Mouse (Mus musculus): ENCODE measurements around the gene Dpep1. TPM values are rescaled to one million over a fixed set of nuclear protein-coding genes. Genes with fewer than 3 reads are reported as not detected.

The Dpep1 gene
- polyA plus RNA-seq, 1 experiment from 2014 or later, result 3.3 TPM

DNA sequence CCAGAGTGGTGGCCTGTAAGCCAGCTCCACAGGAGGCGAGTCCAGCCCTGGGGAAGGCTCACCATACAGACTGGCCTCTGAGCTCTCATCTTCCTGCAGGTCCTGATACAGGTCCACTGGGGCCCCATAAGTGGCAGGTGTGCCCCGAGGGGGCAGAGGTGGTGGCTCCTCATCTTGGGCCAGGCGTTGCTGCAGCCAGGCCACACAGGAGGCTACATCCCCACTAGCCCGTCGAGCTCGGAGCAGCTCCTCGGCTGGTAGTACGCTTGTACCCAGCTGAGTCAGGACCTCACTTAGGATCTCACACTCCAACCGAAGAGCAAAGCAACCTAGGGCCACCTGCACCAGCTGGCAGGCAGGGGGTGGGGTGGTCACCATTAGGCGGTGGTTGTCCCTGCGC lies 47.7 kb downstream of the Dpep1 start:
- peaks cover 19% of the 10 kb centered on the region for H3K36me3 ChIP-seq
- peaks cover 12% of the 10 kb centered on the region for H3K4me1 ChIP-seq
- H3K27ac ChIP-seq (replicated peaks), result no peak overlapping the region
- H3K27me3 ChIP-seq (replicated peaks), result peaks cover 51% of the 10 kb centered on the region
- H3K9me3 ChIP-seq, result no peaks in the 10 kb centered on the region
- H3K9ac ChIP-seq, result no peak overlapping the region
- H3K4me3 ChIP-seq, result no peak overlapping the region
- ATAC-seq (ENCODE audit: extremely low read depth, insufficient number of reproducible peaks, low FRiP score, low TSS enrichment), result no peak
- no peak overlapping the region for H3K4me2 ChIP-seq
- WGBS, result 73% methylated on average over 11 of the region's 11 CpGs

DNA sequence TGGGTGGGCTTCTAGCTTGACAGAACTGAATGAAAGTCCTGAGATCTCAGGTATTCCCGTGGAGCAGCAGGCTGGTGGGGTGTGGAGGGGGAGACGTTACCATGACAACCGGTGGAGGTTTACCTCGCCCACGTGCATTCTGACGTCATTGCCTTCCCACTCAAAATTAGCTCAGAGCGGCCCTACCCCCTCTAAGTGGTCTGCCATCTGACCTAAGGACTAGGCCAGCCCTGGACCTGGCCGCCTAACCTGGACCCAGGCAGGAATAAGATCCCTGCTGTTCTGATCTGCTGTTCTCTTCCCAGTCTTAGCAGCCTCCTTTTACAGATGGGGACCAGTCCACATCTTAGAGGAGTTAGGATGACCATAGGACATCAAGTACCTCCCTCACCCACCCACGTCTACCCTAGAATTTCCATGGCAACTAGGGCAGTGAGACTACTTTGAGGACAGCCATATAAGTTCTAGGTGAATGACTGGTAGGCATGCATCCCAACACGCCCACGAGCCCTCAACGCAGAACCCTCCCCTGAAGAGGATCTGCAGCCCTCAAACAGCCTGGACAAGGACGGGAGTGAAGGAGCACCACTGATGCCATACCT lies 49.0 kb downstream of the Dpep1 start:
- peaks cover 12% of the 10 kb centered on the region for H3K4me1 ChIP-seq
- H3K4me3 ChIP-seq, result peak overlapping the region; percentile 68
- peak overlapping the region; percentile 95 for H3K4me2 ChIP-seq
- peak overlapping the region; percentile 81 for H3K9ac ChIP-seq
- no peaks in the 10 kb centered on the region for H3K9me3 ChIP-seq
- WGBS, result 33% methylated on average over 13 of the region's 13 CpGs
- ATAC-seq (ENCODE audit: extremely low read depth, insufficient number of reproducible peaks, low FRiP score, low TSS enrichment), result no peak
- no peak overlapping the region for H3K27ac ChIP-seq (replicated peaks)
- H3K27me3 ChIP-seq (replicated peaks), result peaks cover 51% of the 10 kb centered on the region
- H3K36me3 ChIP-seq, result peaks cover 7% of the 10 kb centered on the region

DNA sequence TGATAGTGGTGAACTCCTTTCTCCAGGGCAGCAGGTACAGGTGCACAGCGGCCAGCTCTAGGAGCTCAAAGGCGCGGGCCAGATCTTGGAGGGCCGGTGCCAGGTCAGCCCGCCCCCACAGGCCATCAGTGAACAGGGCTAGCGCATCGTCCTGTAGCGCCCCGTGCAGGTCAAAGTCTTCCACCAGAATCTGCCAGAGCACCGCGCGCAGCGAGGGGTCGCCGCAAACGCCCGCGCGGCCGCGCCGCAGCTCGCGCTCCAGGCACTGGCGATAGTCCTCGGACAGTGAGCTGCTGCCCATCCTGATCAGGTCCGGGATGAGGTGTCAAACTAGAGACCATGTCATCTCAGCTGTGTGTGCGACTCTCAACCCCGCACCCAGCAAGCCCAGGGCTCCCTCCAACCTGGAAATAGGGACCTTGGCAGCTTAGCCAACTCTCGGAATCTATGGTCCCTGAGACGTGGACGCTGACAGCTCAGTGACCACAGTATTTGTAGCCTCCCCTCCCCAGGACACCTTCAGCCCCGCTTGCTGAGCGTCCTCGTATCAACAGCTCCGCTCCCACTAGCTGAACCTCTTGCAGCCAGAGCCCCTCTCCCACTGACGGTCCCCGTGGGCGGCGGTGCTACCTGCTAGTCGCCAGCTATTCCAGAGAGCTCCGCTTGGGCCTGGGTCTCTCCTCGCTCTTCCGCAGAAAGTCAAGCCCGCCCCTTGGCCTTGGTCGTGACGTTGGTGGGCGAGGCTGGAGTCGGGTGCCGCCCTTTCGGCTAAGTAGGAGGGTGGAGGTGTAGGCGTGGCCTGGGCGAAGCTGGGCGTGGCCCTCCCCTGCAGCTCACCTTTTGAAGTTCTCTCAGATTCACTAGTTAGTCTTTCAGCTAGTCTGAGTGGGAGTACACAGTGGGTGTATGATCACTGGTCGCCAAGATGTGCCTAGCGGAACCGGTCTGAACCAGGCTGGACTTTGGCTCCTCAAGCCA lies 49.8 kb downstream of the Dpep1 start, which contains the start of gene Spata2l:
Gene Spata2l, minus strand, starts transcription at position 714 of the 978 bp plus-strand sequence.
- 2% methylated on average over 57 of the region's 57 CpGs for WGBS
- no peaks in the 10 kb centered on the region for H3K9me3 ChIP-seq
- peak within 1 kb of the TSS; percentile 68 for H3K4me3 ChIP-seq
- peak within 1 kb of the TSS; percentile 81 for H3K9ac ChIP-seq
- peaks cover 12% of the 10 kb centered on the region for H3K4me1 ChIP-seq
- ATAC-seq (ENCODE audit: extremely low read depth, insufficient number of reproducible peaks, low FRiP score, low TSS enrichment), result peak; percentile 83
- peaks cover 51% of the 10 kb centered on the region for H3K27me3 ChIP-seq (replicated peaks)
- H3K27ac ChIP-seq (replicated peaks), result no peak within 1 kb of the TSS
- H3K36me3 ChIP-seq, result 0 out of 2 replicates have a peak, but pooled peaks cover 3% of the 10 kb centered on the region
- H3K4me2 ChIP-seq, result peak within 1 kb of the TSS; percentile 95

DNA sequence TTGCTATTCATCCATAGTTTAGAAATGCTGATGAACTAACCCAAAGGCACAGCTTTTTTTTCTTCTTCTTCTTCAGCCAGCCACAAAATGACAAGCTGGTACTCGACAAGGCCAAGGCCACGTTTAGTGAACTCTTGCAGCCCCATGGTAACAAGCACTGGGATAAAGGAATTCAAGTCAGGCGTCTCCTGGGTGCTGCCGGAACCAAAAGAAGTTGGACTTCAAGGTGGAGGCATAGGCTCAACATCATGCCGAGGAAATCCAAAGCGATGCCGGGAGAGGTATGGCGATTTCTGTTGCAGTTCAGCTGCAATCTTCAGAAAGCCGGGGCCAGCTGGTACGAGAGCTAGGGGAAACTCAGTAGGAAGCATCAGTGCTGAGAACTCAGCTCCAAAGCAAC lies 53.4 kb downstream of the Dpep1 start:
- no peak overlapping the region for H3K9ac ChIP-seq
- peaks cover 12% of the 10 kb centered on the region for H3K4me1 ChIP-seq
- H3K4me3 ChIP-seq, result no peak overlapping the region
- H3K4me2 ChIP-seq, result no peak overlapping the region
- no peak overlapping the region for H3K27ac ChIP-seq (replicated peaks)
- no peaks in the 10 kb centered on the region for H3K9me3 ChIP-seq
- H3K27me3 ChIP-seq (replicated peaks), result peaks cover 30% of the 10 kb centered on the region
- no peak for ATAC-seq (ENCODE audit: extremely low read depth, insufficient number of reproducible peaks, low FRiP score, low TSS enrichment)
- H3K36me3 ChIP-seq, result peaks cover 28% of the 10 kb centered on the region
- WGBS, result 83% methylated on average over 10 of the region's 10 CpGs

DNA sequence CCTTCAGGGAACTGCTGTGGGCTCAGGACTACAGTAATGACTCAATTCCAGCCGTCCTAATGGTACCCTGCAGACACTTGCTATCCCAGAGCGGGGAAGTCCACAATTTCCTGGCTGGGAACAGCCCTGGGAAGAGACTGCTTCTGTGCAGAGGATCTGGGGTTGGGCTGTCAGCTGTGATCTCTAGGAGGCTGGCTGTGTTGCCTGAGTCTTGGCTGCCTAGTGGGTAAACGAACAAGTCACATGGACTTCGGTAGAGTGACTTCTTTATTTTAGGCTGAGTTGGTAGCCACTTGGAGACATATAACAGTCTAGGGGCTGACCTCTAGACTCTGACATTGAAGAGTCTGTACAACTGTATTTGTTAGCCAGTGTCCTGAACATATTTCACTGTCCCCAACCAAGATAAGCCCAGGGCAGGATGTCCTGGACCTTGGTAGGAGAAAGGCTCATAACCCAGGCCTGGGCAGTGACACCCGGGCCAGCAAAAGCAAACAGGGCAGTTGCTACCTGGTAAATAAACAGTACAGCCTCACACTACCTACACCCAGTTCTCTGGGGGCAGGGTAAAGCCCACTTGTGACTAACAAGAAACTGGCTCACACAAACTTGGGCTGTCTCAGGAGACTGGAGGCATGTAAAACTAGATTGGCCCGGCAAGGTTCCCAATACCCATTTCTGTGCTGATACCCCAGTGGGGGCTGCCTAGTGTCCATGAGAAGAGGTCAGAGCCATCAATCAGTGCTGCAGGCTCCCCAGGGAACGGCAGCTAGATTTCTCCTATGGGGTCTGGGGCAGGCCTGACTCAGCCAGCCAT lies 56.3 kb downstream of the Dpep1 start:
- H3K9me3 ChIP-seq, result no peaks in the 10 kb centered on the region
- no peak overlapping the region for H3K9ac ChIP-seq
- no peak overlapping the region for H3K27ac ChIP-seq (replicated peaks)
- H3K27me3 ChIP-seq (replicated peaks), result peaks cover 4% of the 10 kb centered on the region
- H3K4me3 ChIP-seq, result no peak overlapping the region
- no peak overlapping the region for H3K4me2 ChIP-seq
- H3K4me1 ChIP-seq, result no peaks in the 10 kb centered on the region
- H3K36me3 ChIP-seq, result peaks cover 57% of the 10 kb centered on the region
- WGBS, result 80% methylated on average over 7 of the region's 7 CpGs
- ATAC-seq (ENCODE audit: extremely low read depth, insufficient number of reproducible peaks, low FRiP score, low TSS enrichment), result no peak

DNA sequence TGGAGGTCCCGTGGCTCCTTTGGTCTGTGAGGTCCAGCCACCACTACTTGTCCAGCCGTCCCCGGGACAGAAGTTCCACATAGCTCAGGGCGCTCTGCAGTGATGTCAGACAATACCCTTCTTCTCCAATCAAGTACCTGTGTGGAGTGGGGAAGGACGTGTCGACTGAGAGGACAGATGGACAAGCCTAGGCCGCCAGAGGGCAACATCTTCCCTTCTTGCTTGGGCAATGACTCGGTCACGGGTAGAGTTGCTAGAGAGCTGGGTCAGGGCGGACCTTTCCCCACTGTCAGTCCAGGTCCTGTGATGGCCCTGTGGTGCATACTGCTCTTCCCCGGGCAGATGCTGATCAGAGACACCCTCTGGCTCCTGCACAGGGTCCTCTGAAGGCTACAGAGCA lies 57.0 kb downstream of the Dpep1 start:
- Histone ChIP-seq H3K4me2 (no peak overlapping the region), H3K4me1 (no peaks in the 10 kb centered on the region), H3K27me3 (replicated peaks) (no peaks in the 10 kb centered on the region), H3K27ac (replicated peaks) (no peak overlapping the region), H3K9ac (no peak overlapping the region), H3K9me3 (no peaks in the 10 kb centered on the region), H3K4me3 (no peak overlapping the region), H3K36me3 (peaks cover 64% of the 10 kb centered on the region)
- ATAC-seq (ENCODE audit: extremely low read depth, insufficient number of reproducible peaks, low FRiP score, low TSS enrichment), result no peak
- WGBS, result 62% methylated on average over 11 of the region's 11 CpGs

DNA sequence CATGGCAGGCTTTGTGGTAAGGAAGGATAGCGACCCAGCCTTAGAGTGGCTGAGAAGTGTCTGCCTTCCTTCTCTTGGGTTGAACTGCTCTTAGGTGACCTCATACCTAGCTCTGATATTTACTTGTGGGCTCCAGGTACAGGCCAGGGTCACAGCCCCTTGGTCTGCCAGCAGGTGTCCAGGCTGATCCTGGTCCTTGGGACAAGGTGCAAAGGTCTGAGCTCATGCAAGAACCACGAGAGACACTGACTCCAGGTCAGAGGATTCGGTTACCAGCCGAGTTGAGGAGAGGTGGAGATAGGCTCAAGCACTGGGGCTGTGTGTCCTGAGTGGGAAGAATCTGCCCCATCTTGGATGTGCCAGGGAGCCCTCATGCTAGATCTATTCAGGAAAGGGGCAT lies 58.3 kb downstream of the Dpep1 start:
- no peak overlapping the region for H3K27ac ChIP-seq (replicated peaks)
- no peak overlapping the region for H3K4me2 ChIP-seq
- no peak overlapping the region for H3K9ac ChIP-seq
- no peak for ATAC-seq (ENCODE audit: extremely low read depth, insufficient number of reproducible peaks, low FRiP score, low TSS enrichment)
- H3K4me3 ChIP-seq, result no peak overlapping the region
- WGBS, result 88% methylated on average over 4 of the region's 4 CpGs
- no peaks in the 10 kb centered on the region for H3K4me1 ChIP-seq
- H3K36me3 ChIP-seq, result peaks cover 77% of the 10 kb centered on the region
- H3K27me3 ChIP-seq (replicated peaks), result no peaks in the 10 kb centered on the region
- H3K9me3 ChIP-seq, result no peaks in the 10 kb centered on the region

DNA sequence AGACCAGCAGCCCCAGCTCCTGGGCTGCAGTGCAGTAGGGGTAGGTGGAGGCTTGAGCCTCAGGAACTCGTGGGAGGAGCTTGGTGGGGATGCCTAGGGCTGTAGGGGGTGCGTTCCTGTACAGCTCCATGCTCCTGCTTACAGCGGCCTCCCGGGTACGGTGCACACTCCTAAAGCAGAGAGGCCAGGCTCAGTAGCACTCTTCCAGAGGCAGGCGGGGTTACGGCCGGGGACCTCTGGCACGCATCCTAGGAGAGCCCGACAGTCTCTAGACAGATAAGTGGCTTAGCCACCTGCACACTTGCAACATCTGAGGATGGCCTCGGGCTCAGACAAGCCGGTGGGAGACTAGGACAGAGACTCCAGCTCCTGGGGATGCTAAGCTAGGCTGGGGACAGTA lies 59.5 kb downstream of the Dpep1 start:
- WGBS, result 79% methylated on average over 12 of the region's 12 CpGs

DNA sequence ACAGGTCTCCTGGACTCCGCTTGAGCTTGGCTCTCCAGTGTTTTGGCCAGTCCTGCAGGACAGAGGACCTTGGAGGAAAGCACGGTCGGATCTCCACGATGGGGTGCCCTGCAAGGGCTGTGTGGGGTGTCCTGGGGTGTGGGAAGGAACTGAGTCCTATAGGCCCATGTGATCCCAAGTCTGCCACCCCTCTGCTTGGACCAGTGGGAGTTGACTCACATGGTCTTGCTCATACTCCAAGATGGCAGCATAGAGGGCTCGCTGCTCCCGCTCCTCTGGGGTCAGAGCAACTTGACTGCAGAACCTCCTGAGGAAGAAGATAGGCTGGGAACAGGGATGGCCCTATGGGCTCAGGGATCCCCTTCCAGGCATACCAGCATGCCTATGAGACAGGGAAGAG lies 61.7 kb downstream of the Dpep1 start:
- H3K36me3 ChIP-seq, result peaks cover 91% of the 10 kb centered on the region
- over 99% methylated on average over 6 of the region's 6 CpGs for WGBS

More for the DNA sequence above, 59.5 kb downstream of the Dpep1 start:
- ATAC-seq (ENCODE audit: extremely low read depth, insufficient number of reproducible peaks, low FRiP score, low TSS enrichment), result no peak
- Histone ChIP-seq H3K4me2 (no peak overlapping the region), H3K9ac (no peak overlapping the region), H3K36me3 (peaks cover 89% of the 10 kb centered on the region), H3K27me3 (replicated peaks) (no peaks in the 10 kb centered on the region), H3K4me3 (no peak overlapping the region), H3K4me1 (no peaks in the 10 kb centered on the region), H3K9me3 (no peaks in the 10 kb centered on the region), H3K27ac (replicated peaks) (no peak overlapping the region)

DNA sequence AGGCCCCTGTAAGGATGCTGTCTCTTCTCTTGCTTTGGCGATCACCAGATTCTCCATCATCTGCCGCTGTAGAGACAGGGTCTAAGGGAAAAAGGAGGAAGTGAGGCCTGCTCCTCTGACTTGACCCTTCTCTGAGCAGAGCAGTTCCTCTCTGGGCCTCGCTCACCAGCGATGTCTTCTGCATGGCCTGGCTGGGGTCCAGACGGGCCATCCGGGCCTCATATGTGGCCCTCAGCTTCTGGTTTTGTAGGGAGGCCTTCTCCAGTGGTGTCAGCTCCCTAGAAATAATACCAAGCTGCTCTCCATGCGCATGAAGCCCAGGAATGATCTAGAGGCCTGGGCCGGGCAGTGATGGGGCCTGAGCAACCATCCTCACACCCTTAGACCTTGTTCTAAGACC lies 62.6 kb downstream of the Dpep1 start:
- peaks cover 83% of the 10 kb centered on the region for H3K36me3 ChIP-seq
- H3K27ac ChIP-seq (replicated peaks), result no peak overlapping the region
- peaks cover 12% of the 10 kb centered on the region for H3K4me1 ChIP-seq
- 91% methylated on average over 8 of the region's 8 CpGs for WGBS
- ATAC-seq (ENCODE audit: extremely low read depth, insufficient number of reproducible peaks, low FRiP score, low TSS enrichment), result no peak
- H3K9me3 ChIP-seq, result no peaks in the 10 kb centered on the region
- no peak overlapping the region for H3K4me2 ChIP-seq
- H3K27me3 ChIP-seq (replicated peaks), result no peaks in the 10 kb centered on the region
- H3K9ac ChIP-seq, result no peak overlapping the region
- no peak overlapping the region for H3K4me3 ChIP-seq

More for the DNA sequence above, 61.7 kb downstream of the Dpep1 start:
- ATAC-seq (ENCODE audit: extremely low read depth, insufficient number of reproducible peaks, low FRiP score, low TSS enrichment), result no peak
- Histone ChIP-seq H3K9ac (no peak overlapping the region), H3K4me2 (no peak overlapping the region), H3K27ac (replicated peaks) (no peak overlapping the region), H3K4me1 (peaks cover 5% of the 10 kb centered on the region), H3K27me3 (replicated peaks) (no peaks in the 10 kb centered on the region), H3K9me3 (no peaks in the 10 kb centered on the region), H3K4me3 (no peak overlapping the region)

DNA sequence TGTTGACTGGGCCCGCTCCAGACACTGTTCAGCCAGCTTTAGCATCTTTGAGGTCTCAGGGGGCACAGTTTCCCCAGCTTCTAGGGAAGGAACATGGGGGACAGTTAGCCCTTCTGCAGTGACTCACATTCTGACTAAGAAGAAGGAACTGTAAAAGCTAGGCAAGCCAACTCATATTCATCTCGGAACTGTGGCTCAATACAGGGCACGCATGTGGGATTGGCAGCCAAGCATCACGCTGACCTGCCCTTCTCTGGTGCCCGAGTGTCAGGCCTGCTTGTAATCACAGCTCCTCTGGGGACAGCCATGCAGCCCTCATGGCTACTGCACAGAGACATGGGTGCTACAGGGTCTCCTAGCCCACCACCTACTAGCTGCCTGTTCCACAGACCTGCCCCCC lies 64.9 kb downstream of the Dpep1 start:
- no peak for ATAC-seq (ENCODE audit: extremely low read depth, insufficient number of reproducible peaks, low FRiP score, low TSS enrichment)
- WGBS, result 89% methylated on average over 5 of the region's 5 CpGs
- Histone ChIP-seq H3K27me3 (replicated peaks) (no peaks in the 10 kb centered on the region), H3K27ac (replicated peaks) (no peak overlapping the region), H3K36me3 (peaks cover 64% of the 10 kb centered on the region), H3K9me3 (no peaks in the 10 kb centered on the region), H3K9ac (no peak overlapping the region), H3K4me2 (no peak overlapping the region), H3K4me1 (peaks cover 24% of the 10 kb centered on the region), H3K4me3 (no peak overlapping the region)

All from heart, embryonic 13.5 days (tissue).